Mouse (Mus musculus) erythroid progenitor cell, adult 5-6 weeks (primary cell): ENCODE data around the gene Ulk4. TPM values are rescaled to one million over a fixed set of nuclear protein-coding genes. Genes with fewer than 3 reads are reported as not detected.
A peak's percentile ranks its signal among the peaks of the same experiment; 100 is the strongest.

Source experiments
- ATAC-seq: replicated peaks from 2 replicates; pipeline ENCODE4 v1.8.0; 2016; ENCODE audit warnings: moderate number of reproducible peaks, mild to moderate bottlenecking, moderate TSS enrichment, inconsistent platforms; ENCODE audit not compliant: poor library complexity, low FRiP score, severe bottlenecking
- total RNA-seq, 2 experiments: library from RNA; stranded (forward) in 1 of 2; stranded (reverse) in 1 of 2; fragments of 150-400 nt in 1 of 2; fragments of 186-747, 209-891 nt in 1 of 2; gene quantifications; 2 replicates each; pipeline versions ENCODE4 v1.2.3 to v1.2.4; 2015 to 2017; ENCODE audit warnings: low replicate concordance in 2 of 2

The Ulk4 gene
- total RNA-seq, 2 experiments from 2014 or later: 2.5 TPM; not detected in 1

DNA sequence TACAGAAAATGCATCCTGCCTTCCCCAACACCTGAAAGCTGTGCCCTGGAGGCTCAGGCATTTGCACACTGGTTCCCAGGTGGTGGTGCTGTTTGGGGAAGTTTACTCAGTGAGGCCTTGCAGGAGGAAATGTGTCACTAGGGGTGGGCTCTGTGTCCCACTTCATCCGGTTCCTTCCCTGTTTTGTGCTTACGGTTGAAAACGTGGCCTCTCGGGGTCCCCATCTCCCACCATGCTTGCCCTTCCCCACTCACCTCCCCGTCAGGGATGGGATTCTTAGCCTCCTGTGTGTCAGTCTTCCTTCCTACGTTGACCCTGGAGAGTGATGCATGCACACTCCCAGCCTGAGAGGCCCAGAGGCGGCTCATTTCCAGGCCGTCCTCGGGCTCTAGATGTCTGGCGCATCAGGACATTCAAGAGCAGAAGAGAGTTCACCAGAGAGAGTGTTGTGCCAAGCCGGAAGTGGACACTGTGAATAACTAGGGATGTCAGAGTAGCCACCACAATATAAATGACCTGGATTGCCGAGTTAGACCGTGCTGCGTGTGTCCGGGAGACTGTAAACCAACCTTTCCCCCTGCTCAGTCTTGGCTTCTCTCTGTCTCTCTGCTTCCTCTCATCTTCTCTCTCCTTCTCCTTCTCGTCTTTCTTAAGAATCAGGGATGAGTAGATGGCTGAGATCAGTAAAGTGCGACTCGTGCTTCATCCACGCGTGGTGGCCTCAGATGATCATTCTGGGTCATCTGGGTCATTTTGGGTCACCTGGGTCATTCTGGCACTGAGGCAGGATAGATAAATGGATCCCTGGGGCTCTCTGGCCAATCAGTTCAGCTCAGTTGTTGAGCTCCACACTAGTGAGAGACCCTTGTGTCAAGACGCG, 24.3 kb upstream of the Ulk4 start:
- ATAC-seq: no peak

DNA sequence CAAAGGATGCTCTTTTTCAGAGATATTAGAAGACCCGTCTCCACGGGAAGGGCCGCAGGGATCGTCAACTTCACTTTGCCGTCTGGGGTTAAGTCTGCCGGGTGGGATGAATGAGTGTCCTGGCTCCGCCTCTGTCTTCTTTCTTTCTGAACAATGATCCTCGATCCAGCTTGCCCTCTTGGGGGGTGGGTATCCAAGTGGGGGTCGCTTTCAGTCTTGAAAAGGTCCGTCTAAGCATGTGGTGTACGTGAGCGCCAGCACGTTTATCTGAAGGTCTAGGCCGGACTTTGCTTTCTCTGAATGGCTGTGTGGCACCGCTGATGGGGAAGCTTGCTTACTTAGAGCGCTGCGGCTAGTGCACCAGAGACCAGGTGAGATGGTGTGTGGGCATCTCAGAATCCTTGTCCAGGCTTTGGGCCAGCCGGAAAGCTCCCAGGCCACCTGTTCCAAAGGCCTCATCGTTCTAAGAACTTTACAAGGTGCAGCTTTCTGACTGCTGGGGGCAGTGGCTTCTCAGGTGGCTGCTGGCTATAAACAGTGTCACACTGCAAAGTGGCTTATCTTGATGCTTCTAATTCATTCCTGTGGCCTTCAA, 23.1 kb upstream of the Ulk4 start:
- no peak for ATAC-seq

DNA sequence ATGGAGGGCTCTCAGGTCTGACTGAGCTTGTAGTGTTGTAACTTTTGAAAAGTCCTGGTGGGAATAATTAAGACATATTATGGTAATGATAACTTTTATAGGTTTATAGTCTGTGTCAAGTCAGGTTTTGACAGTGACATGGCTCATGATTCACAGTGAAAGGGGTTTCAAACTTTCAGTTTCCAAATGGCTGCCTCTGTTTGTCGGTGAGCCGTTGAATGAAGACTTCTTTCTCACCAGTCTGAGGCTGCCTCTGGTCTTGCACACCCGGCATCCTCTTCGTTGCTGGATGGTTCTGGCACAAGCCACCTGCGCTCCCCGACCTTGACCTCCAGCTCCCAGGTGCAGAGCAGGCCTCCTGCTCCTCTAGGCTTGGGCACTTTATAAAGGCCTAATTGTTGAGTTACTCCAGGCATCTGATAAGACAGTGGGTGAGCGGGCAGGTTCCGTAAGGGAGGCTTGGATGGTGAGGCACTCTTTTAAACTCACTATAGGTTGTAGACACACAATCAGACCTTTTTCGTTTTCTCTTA, 22.3 kb upstream of the Ulk4 start:
- ATAC-seq: no peak

DNA sequence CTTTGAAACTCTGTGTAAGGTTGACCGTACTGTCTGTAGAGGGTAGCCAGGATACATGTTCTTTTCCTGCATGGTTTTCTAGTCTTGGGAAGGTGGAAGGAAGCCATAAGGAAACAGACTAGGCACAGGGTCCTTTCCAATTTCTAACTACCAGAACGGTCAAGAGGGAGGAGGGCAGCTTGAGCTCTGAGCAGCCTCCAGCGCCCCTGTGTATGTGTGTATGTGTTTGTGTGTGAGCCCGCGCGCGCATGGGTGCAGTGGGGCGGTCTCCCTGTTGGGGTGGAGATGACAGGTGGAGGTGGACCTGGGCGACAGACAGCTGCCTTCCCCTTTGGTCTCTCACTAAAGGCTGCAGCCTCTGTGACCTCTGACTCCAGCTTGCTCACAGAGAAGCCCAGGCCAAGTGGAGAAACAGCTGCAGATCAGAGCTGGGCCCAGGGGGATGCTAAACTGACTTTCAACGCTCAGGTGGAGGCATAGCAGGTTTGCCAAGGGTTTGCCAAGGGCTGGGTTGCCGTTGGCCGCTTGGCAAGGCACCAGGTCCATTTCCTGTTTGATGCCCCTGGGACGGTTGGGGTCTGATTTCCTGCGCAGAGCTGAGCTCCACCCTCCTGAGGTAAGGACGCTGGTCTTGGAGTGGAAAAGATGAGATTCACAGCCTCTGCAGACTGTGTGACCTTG, 21.6 kb upstream of the Ulk4 start:
- ATAC-seq: no peak

DNA sequence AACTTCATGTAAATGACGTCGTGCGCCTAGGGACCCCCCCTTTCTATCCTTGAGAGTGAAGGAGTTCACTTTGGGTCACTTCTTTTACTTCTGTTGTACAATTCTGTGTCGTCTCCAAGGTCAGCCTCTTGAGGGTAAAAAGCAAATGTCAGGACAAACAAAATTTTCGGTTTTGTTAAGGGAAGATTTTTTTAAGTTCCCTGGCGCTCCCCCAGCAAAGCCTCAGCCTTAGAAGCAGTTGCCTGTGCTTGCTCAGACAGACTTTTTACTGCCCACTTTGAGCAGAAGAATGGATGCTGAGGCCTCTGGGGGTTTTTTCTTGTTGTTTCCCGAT, 21.0 kb upstream of the Ulk4 start:
- ATAC-seq: no peak

DNA sequence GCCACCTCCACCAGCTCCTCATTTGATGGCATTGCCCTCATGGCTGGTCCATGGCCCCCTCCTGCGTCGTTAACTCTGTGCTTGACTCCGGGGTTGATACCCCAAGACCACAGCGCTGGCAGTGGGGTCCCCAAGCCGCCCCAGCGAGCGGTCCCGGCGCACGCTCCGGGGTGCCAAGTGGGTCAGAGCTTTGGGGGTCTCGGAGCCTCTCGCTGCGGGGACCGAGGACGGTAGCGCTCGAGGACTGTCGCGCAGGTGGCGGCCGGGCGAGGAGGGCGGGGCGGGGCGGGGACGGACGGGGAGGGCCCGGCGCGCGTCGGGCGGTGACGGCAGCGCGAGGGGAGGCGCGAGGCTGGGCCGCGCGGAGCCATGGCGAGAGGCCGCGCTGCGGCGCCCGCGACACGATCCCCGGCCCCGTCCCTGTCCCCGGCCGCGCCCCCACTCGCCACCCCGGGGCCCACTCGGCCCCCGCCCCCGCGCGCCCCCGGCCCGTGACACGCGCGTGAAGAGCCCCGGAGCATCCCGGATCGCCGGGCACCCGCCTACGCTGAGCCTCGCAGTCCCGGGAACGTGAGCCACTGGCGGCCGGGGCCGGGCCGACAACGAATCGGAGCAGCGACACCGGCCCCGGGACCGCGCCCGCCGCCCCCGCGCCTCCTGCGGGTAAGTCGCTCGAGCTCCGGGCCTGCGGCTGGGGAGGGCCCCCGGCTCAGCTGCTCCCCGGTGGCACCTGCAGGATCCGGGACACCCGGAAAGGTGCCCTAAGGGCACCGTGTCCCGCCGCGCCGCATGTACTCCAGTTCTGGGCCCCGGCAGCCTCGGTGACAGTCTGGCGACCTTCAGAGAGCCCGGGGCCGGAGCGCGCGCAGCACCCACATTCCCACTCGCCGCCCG, 20.4 kb upstream of the Ulk4 start, which contains the start of gene Trak1:
Trak1 (plus strand) TSS at position 332 of the 894 bp plus-strand sequence.
- peak; percentile 76 for ATAC-seq

DNA sequence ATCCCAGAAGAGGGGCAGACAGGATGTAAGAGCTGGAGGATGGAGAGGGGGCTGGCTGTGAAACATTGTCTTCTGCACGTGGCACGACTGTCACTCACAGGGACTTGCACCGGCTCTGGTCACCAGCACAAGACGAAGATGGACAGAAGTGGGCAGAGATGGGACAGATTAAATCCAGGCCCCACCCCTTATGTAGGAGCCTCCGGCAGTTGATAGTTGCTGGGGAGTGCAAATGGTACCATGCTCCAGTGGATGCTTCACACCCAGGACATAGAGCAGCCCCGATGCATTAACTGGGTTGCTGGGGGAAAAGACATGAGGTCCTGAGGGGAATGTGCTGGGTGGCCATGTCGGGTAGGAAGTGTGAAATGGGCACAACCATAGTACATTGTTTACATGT, 18.2 kb upstream of the Ulk4 start:
- ATAC-seq: no peak

DNA sequence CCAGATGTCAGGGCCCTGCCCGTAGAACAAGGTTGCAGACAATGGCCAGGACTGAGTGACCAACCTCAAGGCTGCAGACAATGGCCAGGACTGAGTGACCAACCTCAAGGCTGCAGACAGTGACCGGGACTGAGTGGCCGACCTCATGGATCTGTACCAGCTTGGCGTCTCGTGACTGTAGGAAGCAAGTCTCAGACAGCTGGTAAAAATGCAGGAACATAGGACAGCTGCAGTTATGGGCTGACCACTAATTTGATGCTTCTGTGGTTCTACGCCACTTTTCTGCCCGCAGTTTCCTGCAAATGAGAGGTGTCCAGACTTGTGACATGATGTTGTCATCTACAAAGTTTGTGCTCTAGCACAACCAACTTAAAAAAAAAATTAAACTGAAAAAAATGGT, 16.2 kb upstream of the Ulk4 start:
- ATAC-seq: no peak

DNA sequence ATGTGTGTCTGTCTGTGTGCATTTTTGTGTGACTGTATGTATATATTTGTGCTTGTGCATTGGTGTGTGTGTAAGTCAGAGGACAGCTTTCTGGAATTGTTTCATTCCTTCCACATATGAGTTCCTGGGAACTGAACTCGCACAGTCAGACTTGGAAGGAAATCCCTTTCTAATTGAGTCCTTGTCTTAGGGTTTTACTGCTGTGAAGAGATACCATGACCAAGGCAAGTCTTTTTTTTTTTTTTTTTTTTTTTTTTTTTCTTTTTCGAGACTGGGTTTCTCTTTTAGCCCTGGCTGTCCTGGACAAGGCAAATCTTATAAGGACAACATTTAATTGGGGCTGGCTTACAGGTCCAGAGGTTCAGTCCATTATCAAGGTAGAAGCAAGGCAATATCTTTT, 14.3 kb upstream of the Ulk4 start:
- no peak for ATAC-seq

DNA sequence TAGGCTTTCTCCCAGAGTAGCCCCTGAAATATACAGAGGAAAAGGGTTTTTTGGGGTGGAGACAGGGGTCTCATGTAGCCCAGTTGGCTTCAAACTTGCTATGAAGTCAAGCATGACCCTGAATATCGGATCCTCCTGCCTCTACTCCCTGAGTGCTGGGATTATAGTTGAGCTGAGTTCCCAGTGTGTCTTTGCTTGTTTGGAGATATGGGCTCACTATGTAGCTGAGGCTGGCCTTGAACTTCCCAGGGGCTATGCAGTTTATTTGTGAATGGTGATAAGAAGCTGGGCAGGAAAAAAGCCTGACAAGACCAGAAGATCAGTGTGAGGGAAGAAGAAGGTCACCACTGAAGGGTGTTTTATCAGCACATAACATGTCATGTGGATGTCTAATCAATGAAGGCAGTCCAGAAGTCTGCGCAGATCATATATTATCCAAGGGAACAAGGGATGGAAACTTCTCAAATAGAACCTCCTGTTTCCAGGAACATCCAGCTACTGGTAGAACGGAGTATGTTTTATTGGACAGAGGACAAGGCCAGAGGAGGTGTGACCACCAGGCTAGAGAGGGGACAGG, 9.4 kb upstream of the Ulk4 start:
- ATAC-seq: peak; percentile 46

DNA sequence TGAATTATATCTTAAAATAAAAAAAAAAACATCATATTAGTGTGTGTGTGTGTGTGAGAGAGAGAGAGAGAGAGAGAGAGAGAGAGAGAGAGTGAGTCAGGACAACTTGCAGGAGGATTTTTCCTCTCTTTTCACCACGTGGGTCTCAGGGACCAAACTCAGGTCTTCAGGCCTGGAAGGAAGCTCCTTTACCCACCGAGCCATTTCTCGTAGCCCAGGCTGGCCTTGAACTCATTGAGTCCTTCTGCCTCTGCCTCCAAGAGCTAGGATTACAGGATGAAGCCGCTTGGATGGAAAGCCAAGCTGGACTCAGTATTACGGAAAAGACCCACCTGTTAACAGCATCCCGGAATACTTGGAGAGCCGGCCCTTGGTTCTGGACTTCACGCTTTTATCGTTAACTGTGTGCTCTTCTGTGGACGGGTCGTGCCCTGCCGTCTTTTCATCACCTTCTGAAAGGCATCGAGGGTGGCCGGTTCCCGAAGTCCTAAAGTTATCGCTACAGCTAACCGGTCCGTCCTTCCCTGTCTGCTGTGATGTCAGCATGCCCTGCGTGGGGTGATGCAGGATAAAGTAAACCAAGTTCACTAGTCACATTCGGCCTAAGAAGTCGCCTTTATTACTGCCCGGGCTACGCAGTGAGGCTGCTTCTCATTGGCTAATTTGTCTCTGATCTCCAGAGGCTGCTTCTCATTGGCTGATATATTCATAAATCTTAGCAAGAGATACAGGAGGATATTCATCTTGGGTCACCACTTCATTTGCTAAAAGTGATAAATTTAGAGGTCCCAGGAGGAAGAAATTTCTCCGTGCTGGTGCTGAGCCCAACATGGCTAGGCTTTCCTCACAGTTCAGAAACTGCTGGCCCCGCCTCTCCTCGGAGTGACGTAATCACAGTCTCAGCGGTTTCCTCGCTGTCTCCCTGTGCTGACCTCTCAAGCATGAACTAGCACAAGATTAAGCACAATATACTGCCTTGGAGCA, 8.6 kb upstream of the Ulk4 start:
- peak; percentile 93 for ATAC-seq

DNA sequence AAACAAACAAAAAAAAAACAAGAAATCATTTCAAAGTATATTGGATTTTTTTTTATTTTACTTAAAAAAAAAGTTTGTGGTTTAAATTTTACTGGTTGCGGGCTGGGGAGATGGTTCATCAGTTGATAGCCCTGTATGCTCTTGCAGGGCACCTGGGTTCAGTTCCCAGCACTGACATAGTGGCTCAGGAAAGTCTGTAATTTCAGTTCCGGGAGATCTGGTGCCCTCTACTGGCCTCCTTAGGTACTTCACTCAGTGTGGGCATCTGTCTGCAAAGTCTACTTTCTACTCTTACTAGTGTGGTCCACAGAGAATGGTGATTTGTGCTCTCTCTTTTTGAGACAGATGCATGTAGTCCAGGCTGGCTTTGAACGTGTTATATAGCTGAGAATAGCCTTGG, 7.4 kb upstream of the Ulk4 start:
- peak; percentile 50; the same call in 1 of the 2 replicates for ATAC-seq

DNA sequence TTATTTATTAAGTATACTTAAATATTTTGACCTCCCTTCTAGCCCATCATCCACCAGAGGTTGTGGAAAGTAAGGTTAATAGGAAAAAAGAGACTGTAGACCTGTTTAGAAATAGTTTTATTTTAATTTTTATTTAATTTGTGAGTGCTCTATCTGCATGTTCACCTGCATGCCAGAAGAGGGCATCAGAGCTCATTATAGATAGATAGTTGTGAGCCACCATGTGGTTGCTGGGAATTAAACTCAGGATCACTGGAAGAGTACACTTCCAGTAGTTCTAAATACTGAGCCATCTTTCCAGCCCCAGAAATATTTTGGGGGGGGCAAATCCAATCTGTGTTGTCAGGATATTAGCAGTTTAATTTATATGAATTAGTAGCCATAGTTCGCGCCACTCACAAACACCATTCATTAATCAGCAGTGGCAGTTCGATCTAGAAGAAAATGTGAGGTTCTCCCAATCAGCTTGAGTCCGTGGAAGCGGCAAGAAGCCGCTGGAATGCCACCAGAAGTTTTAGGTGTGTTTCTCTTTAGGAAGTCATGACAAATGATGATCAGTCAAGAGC, 6.7 kb upstream of the Ulk4 start:
- no peak for ATAC-seq

DNA sequence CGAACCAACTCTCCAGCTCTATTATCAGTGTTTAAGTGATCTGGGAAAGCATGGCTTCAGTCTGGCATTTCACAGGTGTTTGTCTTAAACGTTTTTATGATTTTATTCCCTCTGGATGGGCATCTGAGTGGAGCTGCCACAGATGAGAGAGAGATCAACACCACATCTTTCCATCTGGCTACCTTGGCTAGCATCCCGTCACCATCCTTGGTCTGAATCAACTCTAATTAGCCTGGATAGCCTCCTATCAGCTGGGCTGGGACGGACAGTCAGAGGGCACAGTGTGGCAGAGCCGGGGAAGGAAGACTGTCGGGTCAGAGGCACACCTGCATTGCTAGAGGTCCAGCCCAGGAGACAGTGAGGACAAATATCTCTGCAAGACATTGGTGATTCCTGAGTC, 4.9 kb upstream of the Ulk4 start:
- no peak for ATAC-seq

DNA sequence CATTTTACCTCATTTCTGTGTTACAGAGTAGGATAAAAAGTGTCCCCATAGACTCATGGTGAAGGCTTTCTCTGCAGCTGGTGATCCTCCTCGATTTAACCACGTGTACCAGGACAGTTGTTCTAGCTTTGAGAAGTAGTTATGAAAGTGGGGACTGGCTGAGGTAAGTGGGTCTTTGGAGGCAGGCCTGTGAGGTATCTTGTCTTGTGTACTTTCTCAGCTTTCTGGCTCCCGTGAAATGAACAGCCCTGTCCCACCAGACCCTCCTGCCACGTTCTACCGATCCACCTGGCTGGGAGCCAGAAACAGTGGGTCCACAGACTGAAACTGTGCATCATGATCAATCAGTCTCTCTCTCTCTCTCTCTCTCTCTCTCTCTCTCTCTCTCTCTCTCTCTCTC, 2.2 kb upstream of the Ulk4 start:
- ATAC-seq: no peak

DNA sequence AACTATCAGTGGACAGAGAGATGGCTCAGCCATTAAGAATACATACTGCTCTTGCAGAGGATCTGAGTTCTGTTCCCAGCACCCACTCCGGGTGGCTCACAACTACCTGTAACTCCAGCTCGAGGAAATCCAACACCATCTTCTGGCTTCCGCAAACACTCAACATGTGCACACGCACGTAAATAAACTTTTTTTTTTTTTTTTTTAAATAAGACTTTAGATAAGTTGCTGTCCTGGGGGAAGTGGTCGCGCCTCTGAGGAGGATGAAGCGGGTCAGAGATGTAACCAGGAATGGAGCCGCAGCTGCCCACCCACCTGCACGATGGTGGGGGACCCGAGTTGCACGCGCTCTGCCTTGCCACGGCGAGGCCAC, 266 bp downstream of the Ulk4 start:
- ATAC-seq: no peak; the same call in 1 of the 2 replicates

DNA sequence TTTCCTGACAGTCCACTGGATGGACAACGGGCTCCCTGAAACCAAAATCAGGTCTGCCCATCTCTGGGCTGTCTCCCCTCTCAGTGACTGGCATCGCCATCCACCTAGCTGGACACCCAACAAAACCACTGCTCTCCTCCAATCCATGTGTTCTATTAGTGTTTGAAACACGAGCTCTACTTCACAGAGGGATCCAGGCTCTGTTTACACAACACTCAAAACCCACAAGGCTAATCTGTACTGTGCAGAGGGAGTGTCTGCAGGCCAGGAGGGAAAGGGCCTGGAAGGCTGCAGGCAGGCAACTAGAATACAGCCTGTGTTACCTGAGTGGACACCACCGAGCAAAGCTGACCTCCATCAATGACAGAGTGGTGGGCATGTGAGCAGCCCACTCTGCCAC, 5.4 kb downstream of the Ulk4 start:
- ATAC-seq: no peak

DNA sequence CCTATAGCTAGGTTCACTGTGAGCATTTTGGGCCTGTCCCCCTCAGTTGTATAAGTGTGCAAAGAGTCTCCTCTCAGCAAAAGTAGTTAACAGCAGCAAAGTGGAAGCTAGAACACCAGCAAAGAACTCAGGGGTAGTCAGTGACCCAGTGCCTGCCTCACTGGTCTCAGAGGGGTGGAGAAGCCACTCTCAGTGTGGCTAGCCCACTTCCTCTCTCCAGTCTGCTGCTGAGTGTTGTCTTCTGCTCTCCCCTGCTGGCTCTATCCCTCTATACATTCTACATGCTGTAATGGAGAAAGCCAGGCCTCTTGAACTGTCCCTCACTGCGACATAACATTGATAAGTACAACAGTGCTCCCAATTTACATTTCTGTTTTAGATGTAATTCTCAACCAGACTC, 5.8 kb downstream of the Ulk4 start:
- no peak for ATAC-seq
